In the genomic region with DNA sequence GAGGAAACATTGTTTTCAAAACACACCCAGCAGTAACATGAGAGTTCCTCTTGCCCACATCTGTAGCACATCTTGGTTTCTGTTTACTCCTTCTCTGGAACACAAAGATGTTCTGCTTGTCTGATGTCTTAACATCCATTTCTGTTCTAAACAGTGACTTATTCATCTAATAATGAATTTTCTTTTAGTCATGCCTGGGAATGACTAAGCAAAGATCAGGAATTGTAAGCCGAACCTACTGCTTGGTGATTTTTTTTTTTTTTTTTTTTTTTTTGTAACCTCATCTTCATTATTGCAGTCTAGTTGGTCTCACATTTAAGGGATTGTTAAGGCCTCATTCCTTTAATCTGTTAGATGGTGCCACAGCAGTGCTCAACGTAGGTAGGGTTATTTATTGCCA, we compare ENCODE assay signal across 8 mouse cellular contexts. TPM values are rescaled to one million over a fixed set of nuclear protein-coding genes. Genes with fewer than 3 reads are reported as not detected.
A peak's percentile ranks its signal among the peaks of the same experiment; 100 is the strongest.
DNase-seq lines count a peak whose midpoint lies in the region; ATAC-seq and TF ChIP-seq lines count a peak whose summit lies in the region.

No protein-coding gene starts in this region.

- no peak for TF ChIP-seq EP300 in liver, embryonic 14.5 days (IDR thresholded peaks at IDR 0.05; ENCODE audit: low read depth)

- no peak for TF ChIP-seq CTCF in C2C12 (IDR thresholded peaks at IDR 0.05; ENCODE audit: control insufficient read depth, insufficient read depth, insufficient read length)
- TF ChIP-seq CTCF in liver, embryonic 14.5 days (IDR thresholded peaks at IDR 0.05; ENCODE audit: low read depth), result no peak

- no peak overlapping the region; the same call in 1 of the 2 replicates for H3K9ac ChIP-seq in heart, embryonic 11.5 days (ENCODE audit: low read depth, low read length)
- no peak overlapping the region; the same call in 1 of the 2 replicates for H3K9ac ChIP-seq in forebrain, embryonic 13.5 days
- peak overlapping the region; percentile 59 for H3K9ac ChIP-seq in liver, embryonic 14.5 days (replicated peaks)

- H3K9me3 ChIP-seq in heart, embryonic 11.5 days (replicated peaks; ENCODE audit: control insufficient read depth, low read length), result no peaks in the 10 kb centered on the region
- no peaks in the 10 kb centered on the region for H3K9me3 ChIP-seq in forebrain, embryonic 13.5 days (replicated peaks)
- H3K9me3 ChIP-seq in liver, embryonic 14.5 days (ENCODE audit: control insufficient read depth, low read length), result no peaks in the 10 kb centered on the region

- no peak overlapping the region for H3K4me3 ChIP-seq in heart, embryonic 11.5 days (ENCODE audit: low read depth, low read length)
- H3K4me3 ChIP-seq in C2C12 (ENCODE audit: insufficient read depth, poor library complexity, severe bottlenecking), result peak overlapping the region; percentile 22
- H3K4me3 ChIP-seq in forebrain, embryonic 13.5 days, result no peak overlapping the region
- H3K4me3 ChIP-seq in liver, embryonic 14.5 days (ENCODE audit: insufficient read depth in 1 of 2, low read depth in 2 of 2, low read length in 2 of 2), result peak overlapping the region; percentile 28 to 92; a peak in 2 of 4 replicates

- H3K27me3 ChIP-seq in heart, embryonic 11.5 days (ENCODE audit: control insufficient read depth, insufficient read depth, low read length), result no peaks in the 10 kb centered on the region
- H3K27me3 ChIP-seq in C2C12 (ENCODE audit: control insufficient read depth, insufficient read depth, insufficient read length), result no peaks in the 10 kb centered on the region
- H3K27me3 ChIP-seq in forebrain, embryonic 13.5 days, result no peaks in the 10 kb centered on the region
- H3K27me3 ChIP-seq in liver, embryonic 14.5 days (ENCODE audit: control insufficient read depth, insufficient read depth, low read length), result no peaks in the 10 kb centered on the region

- H3K79me2 ChIP-seq in C2C12 (ENCODE audit: control insufficient read depth, insufficient read depth), result peaks cover 40% of the 10 kb centered on the region

- H3K4me1 ChIP-seq in heart, embryonic 11.5 days (ENCODE audit: control insufficient read depth, insufficient read depth, low read length), result peaks cover 6% of the 10 kb centered on the region; the same call in 1 of the 2 replicates
- peaks cover 22% of the 10 kb centered on the region for H3K4me1 ChIP-seq in forebrain, embryonic 13.5 days
- peaks cover 8 to 17% of the 10 kb centered on the region in 2 experiments for H3K4me1 ChIP-seq in liver, embryonic 14.5 days (replicated peaks; ENCODE audit: control insufficient read depth in 2 of 2, insufficient read depth in 2 of 2, low read length in 1 of 2)

- 77% methylated on average over 2 of the region's 2 CpGs for WGBS in heart, embryonic 11.5 days (ENCODE audit: insufficient replicate concordance)
- WGBS in forebrain, embryonic 13.5 days, result 88% methylated on average over 2 of the region's 2 CpGs
- 40% methylated on average over 2 of the region's 2 CpGs for WGBS in liver, embryonic 14.5 days (ENCODE audit: insufficient replicate concordance)

- peaks cover 13% of the 10 kb centered on the region for H3K36me3 ChIP-seq in heart, embryonic 11.5 days (ENCODE audit: control insufficient read depth, insufficient read depth, low read length)
- peaks cover 33% of the 10 kb centered on the region for H3K36me3 ChIP-seq in C2C12 (ENCODE audit: control insufficient read depth, insufficient read depth)
- H3K36me3 ChIP-seq in forebrain, embryonic 13.5 days (ENCODE audit: poor library complexity, severe bottlenecking), result peaks cover 27% of the 10 kb centered on the region
- peaks cover 26% of the 10 kb centered on the region for H3K36me3 ChIP-seq in liver, embryonic 14.5 days (replicated peaks; ENCODE audit: control insufficient read depth, insufficient read depth, low read depth)

- H3ac ChIP-seq in C2C12 (ENCODE audit: control insufficient read depth, insufficient read length, low read depth), result peak overlapping the region; percentile 9

- H3K27ac ChIP-seq in heart, embryonic 11.5 days (ENCODE audit: low read depth, low read length), result peak overlapping the region; percentile 85
- H3K27ac ChIP-seq in forebrain, embryonic 13.5 days, result peak overlapping the region; percentile 68; the same call in 1 of the 2 replicates
- H3K27ac ChIP-seq in liver, embryonic 14.5 days, result peak overlapping the region; percentile 94

- no peak for ATAC-seq in heart, embryonic 11.5 days (replicated peaks; ENCODE audit: insufficient number of reproducible peaks, low FRiP score, low TSS enrichment)
- ATAC-seq in forebrain, embryonic 13.5 days, result no peak
- no peak for ATAC-seq in liver, embryonic 14.5 days (ENCODE audit: insufficient read depth)
- no peak for ATAC-seq in megakaryocyte progenitor cell, adult 5-6 weeks (replicated peaks; ENCODE audit: poor library complexity)

- no peak for DNase-seq in heart, adult 18-20 months
- no peak for DNase-seq in liver, embryonic 14.5 days (ENCODE audit: low read depth in 3 of 3, low spot score in 3 of 3)
- DNase-seq in cerebellum, postnatal 4 days (ENCODE audit: low spot score in 2 of 2), result no peak
- no peak for DNase-seq in thymus, postnatal 0 days (ENCODE audit: low spot score)

- peak overlapping the region; percentile 68 for H3K4me2 ChIP-seq in heart, embryonic 11.5 days
- peak overlapping the region; percentile 74 for H3K4me2 ChIP-seq in forebrain, embryonic 13.5 days
- peak overlapping the region; percentile 92 for H3K4me2 ChIP-seq in liver, embryonic 14.5 days (ENCODE audit: low read depth)

- H3K79me3 ChIP-seq in C2C12 (ENCODE audit: low read depth), result peaks cover 39% of the 10 kb centered on the region

TF ChIP-seq in C2C12, 6 proteins besides CTCF, POLR2A, EP300 and RAD21:
- no peak for TF ChIP-seq USF1 (IDR thresholded peaks at IDR 0.05; ENCODE audit: low read depth)
- TF ChIP-seq FOSL1 (IDR thresholded peaks at IDR 0.05; ENCODE audit: insufficient read depth, low read length, poor library complexity, severe bottlenecking), result no peak
- no peak for TF ChIP-seq MYOG (IDR thresholded peaks at IDR 0.05; ENCODE audit: control insufficient read depth, extremely low read depth, insufficient read length)
- TF ChIP-seq MYOD1 (IDR thresholded peaks at IDR 0.05; ENCODE audit: control insufficient read depth, insufficient read length, low read depth), result no peak
- no peak for TF ChIP-seq CEBPB (IDR thresholded peaks at IDR 0.05; ENCODE audit: low read depth)
- no peak for TF ChIP-seq MAX (IDR thresholded peaks at IDR 0.05)
TF ChIP-seq in C2C12: peak in this region for 0.

RNA-seq across cellular contexts. Expression of gene Zwint, which starts 0.8 kb away (rescaled TPM):
- polyA plus RNA-seq in heart, embryonic 11.5 days (2014; fragmentation: Nextera tagmentation; extraction: Ambion mirVana), result 342 and 347 TPM in 2 replicates
- 10 to 100 TPM; 45.4 to 46.0 TPM for total RNA-seq in heart, adult 18-20 months (2021)
- 155 TPM for polyA plus RNA-seq in C2C12 (2012; fragmentation: generic; extraction: Trizol)
- polyA plus RNA-seq in forebrain, embryonic 13.5 days (2015; fragmentation: Nextera tagmentation; extraction: Ambion mirVana), result 472 and 523 TPM in 2 replicates
- polyA plus RNA-seq in liver, embryonic 14.5 days (2012; rRNA removed), result 83.9 and 92.6 TPM in 2 replicates
- polyA plus RNA-seq in liver, embryonic 14.5 days (2014; fragmentation: Nextera tagmentation; extraction: Ambion mirVana), result 150 and 152 TPM in 2 replicates
- total RNA-seq in megakaryocyte progenitor cell, adult 5-6 weeks (2015), result 81.5 and 91.3 TPM in 2 replicates
- total RNA-seq in megakaryocyte progenitor cell, adult 5-6 weeks (2017), result 177 and 196 TPM in 2 replicates
- 176 and 177 TPM in 2 replicates for polyA plus RNA-seq in thymus, postnatal 0 days (2015; fragmentation: Nextera tagmentation; extraction: Ambion mirVana)

Comparison
In these comparisons a context has a peak if more than half of its experiments do, and no peak if none do; other contexts are left out.
1. H3K4me3 ChIP-seq: peak in C2C12 (single experiment) and liver, embryonic 14.5 days (2 of 2); none in heart, embryonic 11.5 days (single experiment) and forebrain, embryonic 13.5 days (single experiment).
2. Peak in every context shown above with its lines, with median percentiles within 50 percentile points of each other: H3K27ac ChIP-seq and H3K4me2 ChIP-seq.